Mouse (Mus musculus) brown adipose tissue, adult 24 weeks (tissue): ENCODE measurements around the gene Cacna1c. TPM values are rescaled to one million over a fixed set of nuclear protein-coding genes. Genes with fewer than 3 reads are reported as not detected.

Source experiments
- H3K27ac ChIP-seq: fragments of 200-500 bp; replicated peaks from 2 replicates; pipeline ENCODE4 v1.5.1; 2012; ENCODE audit warnings: low read depth, mild to moderate bottlenecking, low read length
- H3K4me1 ChIP-seq: fragments of 200-500 bp; 2 replicates; pipeline ENCODE4 v1.6.1; 2012; ENCODE audit warnings: low read length, mixed read lengths; ENCODE audit not compliant: control insufficient read depth, insufficient read depth, insufficient read length
- H3K4me3 ChIP-seq: fragments of 200-500 bp; 2 replicates; pipeline ENCODE4 v1.5.1; 2012; ENCODE audit warnings: low read depth, mild to moderate bottlenecking, low read length, moderate library complexity; ENCODE audit not compliant: insufficient read depth
- polyA plus RNA-seq: library from polyadenylated mRNA; stranded (reverse); fragments of >200 nt; gene quantifications from 2 replicates; pipeline ENCODE4 v1.2.4, GENCODE M21; 2012; ENCODE audit not compliant: missing spikeins, insufficient read depth, insufficient read length

The Cacna1c gene
- polyA plus RNA-seq, 1 experiment, result 0.48 TPM

DNA sequence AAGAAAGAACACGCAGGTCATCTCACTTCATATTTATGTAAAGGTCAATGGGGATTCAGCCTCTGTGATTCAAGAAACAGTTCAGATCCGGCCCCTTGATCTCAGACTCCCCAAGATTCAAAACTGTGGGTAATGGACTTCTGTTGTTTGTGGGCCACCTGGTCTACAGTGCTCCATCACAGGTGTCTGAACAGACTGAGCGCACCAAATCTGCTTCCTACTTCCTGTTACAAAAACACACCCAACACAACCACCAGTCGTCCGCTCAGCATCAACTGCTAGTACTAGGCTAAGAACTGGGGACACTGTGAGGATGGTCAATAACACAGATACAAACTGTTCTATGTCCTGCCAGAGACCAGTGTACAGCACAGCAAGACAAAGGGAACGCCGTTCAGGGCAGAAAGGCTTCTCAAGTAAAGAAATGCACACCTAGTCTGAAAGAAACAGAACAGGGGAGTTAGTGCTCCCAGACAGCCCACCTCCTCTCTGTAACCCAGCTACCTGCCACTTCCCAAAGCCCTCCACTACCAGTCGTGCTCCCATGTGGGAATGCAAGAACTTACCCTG lies 212.7 kb downstream of the Cacna1c start:
- no peaks in the 10 kb centered on the region; the same call in 1 of the 2 replicates for H3K4me1 ChIP-seq
- no peak overlapping the region for H3K27ac ChIP-seq
- H3K4me3 ChIP-seq, result no peak overlapping the region

- Histone ChIP-seq H3K4me1 (no peaks in the 10 kb centered on the region; the same call in 1 of the 2 replicates), H3K4me3 (no peak overlapping the region), H3K27ac (no peak overlapping the region)
These were observed 216.0 kb downstream of the Cacna1c start for GRCm38 (mm10) chr6:118980265-118980664.

- Histone ChIP-seq H3K4me3 (no peak overlapping the region), H3K4me1 (no peaks in the 10 kb centered on the region), H3K27ac (no peak overlapping the region)
These were observed 218.6 kb downstream of the Cacna1c start for GRCm38 (mm10) chr6:118977443-118978271.

GRCm38 (mm10) chr6:118976617-118977016 lies 219.6 kb downstream of the Cacna1c start:
- H3K4me1 ChIP-seq, result no peaks in the 10 kb centered on the region
- no peak overlapping the region for H3K27ac ChIP-seq
- no peak overlapping the region for H3K4me3 ChIP-seq

GRCm38 (mm10) chr6:118971844-118972531 lies 224.2 kb downstream of the Cacna1c start:
- no peaks in the 10 kb centered on the region for H3K4me1 ChIP-seq
- no peak overlapping the region for H3K27ac ChIP-seq
- H3K4me3 ChIP-seq, result no peak overlapping the region

DNA sequence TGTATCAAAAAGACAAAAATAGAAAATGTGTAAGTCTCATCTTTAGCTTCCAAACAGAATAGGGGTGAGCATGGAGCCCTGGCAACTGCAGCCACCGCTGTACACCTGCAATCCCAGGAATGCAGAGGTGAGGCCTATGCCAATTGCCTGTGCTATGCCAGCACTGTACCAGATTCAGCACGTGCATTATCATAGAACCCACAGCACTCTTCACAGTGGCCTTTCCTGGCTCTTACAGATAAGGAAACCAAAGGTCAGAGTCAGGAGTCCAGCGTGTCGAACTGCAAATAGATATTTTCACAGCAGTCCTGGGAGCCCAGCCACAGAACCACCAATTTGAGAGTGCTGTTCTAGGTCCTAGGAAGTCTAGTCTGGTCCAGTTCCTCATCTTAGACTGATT lies 227.4 kb downstream of the Cacna1c start:
- H3K27ac ChIP-seq, result no peak overlapping the region
- no peaks in the 10 kb centered on the region for H3K4me1 ChIP-seq
- no peak overlapping the region for H3K4me3 ChIP-seq

GRCm38 (mm10) chr6:118966904-118967303 lies 229.3 kb downstream of the Cacna1c start:
- Histone ChIP-seq H3K4me1 (no peaks in the 10 kb centered on the region), H3K4me3 (no peak overlapping the region), H3K27ac (no peak overlapping the region)

DNA sequence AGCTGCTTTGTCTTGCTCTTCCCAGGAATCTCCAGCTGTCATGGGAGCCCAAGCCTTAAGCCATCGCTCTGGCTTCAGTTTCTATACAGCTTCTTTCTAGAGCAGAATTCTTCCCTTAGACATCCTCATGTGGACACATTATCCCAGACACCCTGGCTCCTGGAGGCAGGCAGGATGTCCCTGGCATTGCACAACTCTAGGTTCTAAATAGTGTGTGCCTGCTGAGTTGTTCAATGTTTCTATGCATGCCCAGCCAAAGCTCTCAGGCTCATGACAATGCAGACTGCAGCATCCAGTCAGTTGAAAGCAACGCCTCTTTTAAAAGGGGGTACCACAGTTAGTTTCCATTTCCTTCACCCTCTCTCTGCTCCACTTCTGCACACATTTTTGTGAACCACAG lies 230.6 kb downstream of the Cacna1c start:
- H3K27ac ChIP-seq, result no peak overlapping the region
- H3K4me1 ChIP-seq, result no peaks in the 10 kb centered on the region
- no peak overlapping the region for H3K4me3 ChIP-seq

DNA sequence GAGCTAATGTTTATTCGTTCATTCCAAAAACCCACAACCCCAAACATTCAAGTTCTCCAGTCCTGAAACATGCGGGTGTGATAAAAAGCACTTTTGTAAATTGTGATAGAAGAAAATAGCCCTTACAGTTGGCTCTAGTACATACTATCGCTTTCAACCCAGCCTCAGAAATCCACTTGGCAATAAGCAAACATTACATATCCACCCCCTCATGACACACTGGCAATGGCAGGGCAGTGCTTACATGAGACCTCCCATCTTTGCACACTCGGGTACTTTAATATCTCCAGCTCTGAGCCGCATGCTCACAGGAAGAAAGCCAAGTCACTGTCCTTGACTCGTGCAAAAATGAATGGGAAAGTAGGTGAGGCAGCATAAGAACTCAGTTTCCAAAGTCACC lies 232.4 kb downstream of the Cacna1c start:
- no peak overlapping the region for H3K27ac ChIP-seq
- no peaks in the 10 kb centered on the region for H3K4me1 ChIP-seq

GRCm38 (mm10) chr6:118963283-118963682 lies 232.9 kb downstream of the Cacna1c start:
- Histone ChIP-seq H3K4me3 (no peak overlapping the region), H3K27ac (no peak overlapping the region), H3K4me1 (no peaks in the 10 kb centered on the region)

More for the DNA sequence above, 232.4 kb downstream of the Cacna1c start:
- no peak overlapping the region for H3K4me3 ChIP-seq

GRCm38 (mm10) chr6:118958529-118958928 lies 237.7 kb downstream of the Cacna1c start:
- Histone ChIP-seq H3K27ac (no peak overlapping the region), H3K4me3 (no peak overlapping the region), H3K4me1 (no peaks in the 10 kb centered on the region)

GRCm38 (mm10) chr6:118956234-118956633 lies 240.0 kb downstream of the Cacna1c start:
- H3K27ac ChIP-seq, result no peak overlapping the region
- H3K4me3 ChIP-seq, result no peak overlapping the region
- H3K4me1 ChIP-seq, result no peaks in the 10 kb centered on the region

GRCm38 (mm10) chr6:118955777-118956176 lies 240.4 kb downstream of the Cacna1c start:
- no peak overlapping the region for H3K27ac ChIP-seq
- no peaks in the 10 kb centered on the region for H3K4me1 ChIP-seq
- no peak overlapping the region for H3K4me3 ChIP-seq

GRCm38 (mm10) chr6:118954988-118955554 lies 241.1 kb downstream of the Cacna1c start:
- no peaks in the 10 kb centered on the region for H3K4me1 ChIP-seq
- no peak overlapping the region for H3K27ac ChIP-seq
- no peak overlapping the region for H3K4me3 ChIP-seq

DNA sequence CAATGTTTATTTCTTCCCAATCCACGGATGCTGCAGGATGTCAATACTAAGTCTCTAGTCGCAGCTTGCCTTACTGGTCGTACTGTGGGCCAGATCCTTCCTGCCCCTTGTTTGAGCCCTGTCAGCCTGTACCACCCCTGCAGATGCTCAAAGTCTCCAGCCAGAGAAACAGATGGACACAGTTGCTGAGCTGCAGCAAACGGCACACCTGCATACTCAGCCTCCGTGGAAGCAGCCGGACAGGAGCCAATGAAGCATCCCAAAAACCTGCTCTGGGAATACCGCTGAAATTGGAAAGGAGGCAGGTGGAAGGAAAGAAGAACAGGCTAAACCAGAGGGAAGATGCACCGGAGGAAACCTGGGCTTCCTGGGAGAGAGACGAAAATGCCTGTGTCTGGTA lies 243.8 kb downstream of the Cacna1c start:
- no peak overlapping the region for H3K27ac ChIP-seq
- no peak overlapping the region for H3K4me3 ChIP-seq
- H3K4me1 ChIP-seq, result no peaks in the 10 kb centered on the region
